Mouse (Mus musculus) megakaryocyte, adult 5-6 weeks (primary cell): ENCODE results near the gene Dctn2. TPM values are rescaled to one million over a fixed set of nuclear protein-coding genes. Genes with fewer than 3 reads are reported as not detected.

Source experiments
- ATAC-seq: 2 replicates; pipeline ENCODE4 v1.8.0; 2016; ENCODE audit warnings: mild to moderate bottlenecking, inconsistent platforms; ENCODE audit not compliant: poor library complexity, severe bottlenecking
- total RNA-seq, 2 experiments: library from RNA; stranded (forward) in 1 of 2; stranded (reverse) in 1 of 2; fragments of 153-499, 151-499 nt in 1 of 2; fragments of 221-1000, 200-1000 nt in 1 of 2; gene quantifications; 2 replicates each; pipeline versions ENCODE4 v1.2.3 to v1.2.4; 2015 to 2017

The Dctn2 gene
- total RNA-seq, 2 experiments from 2014 or later = 82.6 to 96.4 TPM

DNA sequence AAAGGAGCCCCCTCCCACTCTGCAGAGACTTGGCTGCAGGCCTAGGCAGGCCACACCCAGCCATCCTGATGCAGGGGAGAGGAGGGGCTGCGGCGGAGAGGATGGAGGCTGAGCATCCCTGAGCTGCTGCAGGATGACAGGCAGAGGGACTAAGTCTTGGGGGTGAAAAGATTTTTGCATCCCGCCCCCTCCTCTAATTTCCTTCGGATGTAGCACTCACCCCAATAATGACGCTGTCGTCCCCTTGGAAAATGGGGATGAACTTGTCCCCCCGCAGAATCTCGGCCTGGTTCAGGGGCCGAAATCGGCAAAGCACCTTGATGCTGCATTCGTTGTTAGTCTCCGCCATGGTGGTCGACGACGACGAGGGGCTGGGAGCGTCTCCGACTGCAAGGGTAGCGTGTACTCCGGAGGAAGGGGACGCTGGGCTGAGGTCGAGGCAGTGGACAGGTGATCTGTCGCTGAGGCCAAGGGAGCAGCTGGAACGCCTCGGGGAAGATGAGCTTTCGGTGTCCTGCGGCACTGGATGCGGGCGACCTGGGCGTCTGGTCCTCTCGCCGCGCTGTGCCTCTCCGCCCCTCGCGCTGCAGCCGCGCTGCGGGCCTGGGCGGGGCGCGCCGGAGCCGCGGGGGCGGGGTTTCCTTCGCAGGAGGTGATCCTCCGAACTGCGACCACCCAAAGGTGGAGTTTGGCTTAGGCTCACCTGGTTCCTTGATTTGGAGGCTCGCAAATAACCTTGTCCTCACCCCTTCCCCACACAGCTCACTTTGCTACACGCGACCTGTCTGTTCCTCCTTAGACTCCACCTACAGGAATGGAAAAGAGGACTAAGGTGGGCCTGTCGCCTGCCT is 3.4 kb upstream of the Dctn2 start, which contains the start of gene Kif5a:
Gene Kif5a (minus strand): TSS at position 801 of the 851 bp plus-strand sequence.
- peak; percentile 20 for ATAC-seq

DNA sequence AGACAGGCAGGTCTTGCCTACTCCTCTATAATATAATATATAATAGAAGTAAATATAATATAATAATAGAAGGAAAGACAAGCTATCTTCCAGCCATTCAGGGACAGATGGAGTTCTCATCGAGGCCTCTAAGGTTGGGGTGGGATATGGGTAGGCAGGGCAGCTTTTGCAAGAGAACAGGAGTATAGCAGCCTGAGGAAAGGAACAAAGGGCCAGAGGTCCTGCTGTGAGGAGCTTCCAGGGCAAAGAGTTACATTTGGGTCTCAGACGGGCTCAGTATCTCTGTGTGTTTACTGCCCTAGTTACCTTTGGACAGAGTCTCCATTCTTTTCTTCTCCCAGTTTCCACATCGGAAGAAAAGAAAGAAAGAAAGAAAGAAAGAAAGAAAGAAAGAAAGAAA is 2.5 kb upstream of the Dctn2 start:
- no peak for ATAC-seq

DNA sequence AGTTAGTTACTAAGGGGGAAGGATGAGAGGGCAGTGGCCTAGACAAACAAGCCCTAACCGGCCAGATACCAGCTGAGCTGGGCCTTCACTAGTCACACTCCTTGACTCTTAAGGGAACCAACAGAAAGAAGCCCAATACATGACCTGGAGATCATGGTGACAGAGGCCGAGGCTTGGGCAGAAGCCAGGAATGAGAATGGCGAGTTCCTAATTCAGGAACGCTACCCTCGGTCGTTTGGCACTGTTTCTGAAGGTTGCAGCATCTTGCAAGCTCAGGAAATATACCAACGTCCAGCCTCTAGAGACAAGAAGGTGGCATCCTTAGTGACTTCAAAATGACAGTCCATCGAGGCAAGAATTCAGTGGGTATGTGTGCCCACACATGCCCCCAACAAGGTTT is 1.8 kb upstream of the Dctn2 start:
- no peak for ATAC-seq

DNA sequence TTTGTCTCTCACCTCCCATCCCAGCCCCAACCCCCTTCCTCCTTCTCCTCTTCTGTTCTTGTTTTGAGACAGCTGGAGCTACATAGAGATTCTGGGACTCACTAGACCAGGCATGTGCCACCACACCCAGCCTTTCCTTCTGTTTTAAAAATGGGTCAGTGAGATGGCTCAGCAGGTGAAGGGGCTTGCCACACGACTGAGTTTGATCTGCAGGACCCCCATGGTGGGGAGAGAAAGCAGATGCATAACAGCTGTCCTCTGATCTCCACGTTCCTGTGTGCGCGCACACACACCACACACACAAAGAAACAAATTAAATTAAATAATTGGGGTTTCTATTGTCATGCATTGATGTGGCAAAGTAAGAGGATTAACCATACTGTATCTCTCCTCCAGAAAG is 1.2 kb upstream of the Dctn2 start:
- ATAC-seq = no peak

DNA sequence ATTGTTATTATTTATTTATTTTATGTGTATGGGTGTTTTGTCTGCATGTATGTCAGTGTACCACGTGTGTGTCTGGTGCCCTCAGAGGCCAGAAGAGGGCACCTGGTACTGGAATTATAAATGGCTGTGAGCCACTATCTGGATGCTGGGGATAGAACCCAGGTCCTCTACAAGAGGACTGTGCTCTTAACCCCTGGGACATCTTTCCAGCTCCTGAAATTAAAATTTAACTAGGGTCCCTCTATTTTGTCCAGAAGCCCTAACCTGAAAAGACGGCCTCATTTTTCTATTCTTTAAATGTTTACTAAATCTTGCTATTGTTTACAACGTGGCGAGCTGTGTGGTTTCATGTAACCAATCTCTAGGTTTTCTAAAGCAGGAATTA is 449 bp upstream of the Dctn2 start:
- no peak for ATAC-seq

DNA sequence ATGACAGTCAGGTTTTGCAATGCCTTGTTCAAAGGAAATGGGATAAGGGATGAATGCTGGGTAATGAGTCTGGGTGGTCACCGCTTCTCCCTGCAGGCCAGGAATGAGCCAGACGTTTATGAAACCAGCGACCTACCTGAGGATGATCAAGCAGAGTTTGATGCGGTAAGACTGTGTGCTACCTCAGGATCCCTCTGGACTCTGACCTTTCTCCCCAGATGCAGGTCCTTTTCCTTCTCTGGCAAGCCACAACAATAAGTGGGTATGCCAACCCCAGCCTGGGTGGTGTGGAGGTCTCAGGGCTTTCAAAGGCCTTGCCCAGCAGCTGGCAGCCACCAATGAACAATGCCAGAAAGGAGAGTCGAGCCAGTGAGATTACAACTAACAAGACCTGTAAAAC is 1.1 kb downstream of the Dctn2 start:
- ATAC-seq = no peak

DNA sequence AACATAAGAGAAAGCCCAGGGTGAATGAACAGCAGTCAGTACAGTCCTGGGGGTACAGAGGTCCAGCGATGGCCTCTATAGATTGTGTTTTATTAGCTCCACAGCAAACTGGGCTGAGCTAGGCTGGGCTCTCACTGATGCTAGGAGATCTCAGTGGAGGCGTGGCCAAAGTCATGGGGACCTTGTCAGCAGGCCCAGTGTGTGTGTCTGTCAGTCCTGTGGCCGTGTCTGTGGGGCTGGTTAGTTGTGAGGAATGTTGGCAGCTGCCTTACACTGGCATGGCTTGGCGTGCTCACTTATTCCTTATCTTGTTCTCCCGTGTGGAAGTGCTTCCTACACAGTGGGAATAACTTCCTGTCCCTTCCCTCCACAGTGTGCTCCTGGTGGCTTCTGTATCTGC is 2.2 kb downstream of the Dctn2 start:
- no peak for ATAC-seq

DNA sequence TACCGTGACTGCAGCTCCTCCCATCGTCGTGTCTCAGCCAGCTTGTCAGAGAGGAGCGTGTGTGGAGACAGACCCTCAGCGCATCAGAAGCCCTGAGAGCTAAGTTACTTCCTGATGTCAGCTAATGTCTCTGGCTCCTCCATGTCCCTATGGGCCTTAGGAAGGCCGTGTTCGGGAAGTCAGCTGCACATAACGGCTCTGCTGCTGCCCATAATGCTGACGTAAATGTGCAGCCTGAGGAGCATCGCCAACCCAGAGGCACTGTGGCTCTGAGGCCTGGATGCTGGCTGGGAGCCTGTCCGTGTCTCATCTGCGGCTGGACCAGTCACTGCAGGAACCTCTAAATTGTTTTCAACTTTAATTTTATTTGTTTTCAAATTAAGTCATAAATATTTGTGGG is 2.9 kb downstream of the Dctn2 start:
- ATAC-seq = no peak

DNA sequence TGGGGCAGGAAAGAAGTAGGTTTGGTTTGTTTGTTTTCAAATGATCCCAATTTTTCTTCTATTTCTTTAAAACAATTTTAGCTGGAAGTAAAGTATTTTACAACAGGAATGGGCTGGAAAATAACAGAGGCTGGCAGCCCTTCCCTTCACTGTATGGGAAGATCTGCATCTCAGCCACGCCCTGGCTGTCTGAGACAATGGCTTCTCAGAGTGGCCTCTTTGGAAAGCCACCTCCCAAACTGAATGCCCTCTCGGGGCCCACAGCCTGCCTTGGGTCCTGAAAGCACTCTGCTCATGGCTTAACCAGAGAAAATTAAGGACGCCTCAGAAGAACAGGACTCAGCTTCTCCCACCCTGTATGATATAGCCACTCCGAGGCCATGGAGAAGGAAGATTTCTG is 3.7 kb downstream of the Dctn2 start:
- ATAC-seq = no peak

DNA sequence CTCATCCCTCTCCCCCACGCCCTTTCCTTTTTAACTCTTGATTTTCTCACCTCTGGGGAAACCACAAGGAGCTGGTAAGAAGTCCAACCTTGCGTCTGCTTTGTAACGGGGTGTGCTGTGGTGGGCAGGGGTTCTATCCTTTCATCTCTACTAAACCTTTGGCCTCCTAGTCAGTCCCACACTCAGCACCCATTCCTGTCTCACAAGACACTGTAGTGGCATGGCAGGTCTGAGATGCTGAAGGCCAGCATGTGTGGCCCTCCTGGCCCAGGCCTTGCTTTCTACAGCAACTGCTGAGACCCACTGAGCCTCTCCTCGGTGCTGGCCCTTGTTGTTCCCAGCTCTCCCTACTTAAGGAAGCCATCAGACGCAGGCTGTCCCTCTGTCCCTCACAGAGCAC is 6.2 kb downstream of the Dctn2 start:
- ATAC-seq = no peak

DNA sequence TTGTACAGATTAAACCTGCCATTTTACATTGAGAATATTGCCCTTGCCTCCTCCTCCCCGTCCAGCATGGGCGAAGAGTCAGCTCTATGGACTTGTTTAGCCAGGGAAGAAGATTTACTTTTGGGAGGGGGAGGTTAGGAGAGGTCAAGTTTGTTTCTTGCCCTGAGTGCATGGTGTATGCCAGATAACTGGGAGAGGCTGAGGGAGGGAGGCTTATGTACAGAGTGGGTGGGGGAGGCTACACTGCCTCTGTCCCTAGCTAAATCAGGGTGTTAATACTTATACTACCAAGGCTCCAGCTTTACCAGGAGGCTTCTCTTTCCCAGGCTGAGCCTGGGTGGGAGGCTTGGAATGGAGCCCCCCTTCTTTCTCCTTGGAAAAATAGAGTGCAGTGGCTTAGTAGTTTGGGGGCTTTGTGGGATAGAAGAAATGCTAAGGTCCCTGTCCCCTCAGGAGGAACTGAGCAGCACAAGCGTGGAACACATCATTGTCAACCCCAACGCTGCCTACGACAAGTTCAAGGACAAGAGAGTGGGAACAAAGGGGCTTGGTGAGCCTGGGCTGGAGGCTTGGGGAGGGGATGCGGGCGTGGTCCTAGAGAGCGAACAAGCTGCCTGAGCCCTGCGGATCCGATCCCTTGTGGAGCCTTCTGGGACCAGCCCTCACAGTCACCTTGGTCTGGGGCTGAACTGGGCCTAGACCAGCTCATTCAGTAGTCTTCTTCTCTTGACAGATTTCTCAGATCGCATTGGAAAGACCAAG is 8.3 kb downstream of the Dctn2 start:
- no peak for ATAC-seq

DNA sequence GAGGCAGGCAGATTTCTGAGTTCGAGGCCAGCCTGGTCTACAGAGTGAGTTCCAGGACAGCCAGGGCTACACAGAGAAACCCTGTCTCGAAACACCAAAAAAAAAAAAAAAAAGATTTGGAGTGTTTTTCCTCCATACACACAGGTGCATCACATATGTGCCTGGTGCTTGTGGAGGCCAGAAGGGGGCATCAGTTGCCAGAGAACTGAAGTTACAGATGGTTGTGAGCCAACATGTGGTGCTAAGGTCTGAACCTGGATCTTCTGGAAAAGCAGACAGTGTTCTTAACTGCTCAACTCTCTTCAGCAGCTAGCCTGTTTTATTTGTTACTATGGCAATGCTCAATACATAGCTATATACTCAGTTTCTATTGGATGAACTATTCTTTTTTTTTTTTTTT is 13.6 kb downstream of the Dctn2 start:
- ATAC-seq = no peak

DNA sequence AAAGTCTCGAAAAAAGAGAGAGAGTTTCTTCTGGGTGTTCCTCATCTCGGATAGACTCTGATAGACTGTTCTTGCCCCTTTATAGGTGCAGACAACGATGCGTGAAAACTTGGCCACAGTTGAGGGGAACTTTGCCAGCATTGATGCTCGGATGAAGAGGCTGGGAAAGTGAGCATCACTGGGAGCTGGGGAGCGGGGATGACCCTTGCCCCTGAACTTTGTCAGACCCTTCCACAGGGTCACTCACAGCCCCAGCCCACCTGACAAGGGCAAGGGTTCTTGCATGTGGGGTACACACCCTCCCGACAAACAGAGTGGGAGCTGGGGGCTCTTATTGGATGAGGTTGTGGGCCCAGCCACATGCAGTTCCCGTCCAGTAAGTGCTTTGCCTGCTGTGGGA is 15.1 kb downstream of the Dctn2 start:
- no peak for ATAC-seq

DNA sequence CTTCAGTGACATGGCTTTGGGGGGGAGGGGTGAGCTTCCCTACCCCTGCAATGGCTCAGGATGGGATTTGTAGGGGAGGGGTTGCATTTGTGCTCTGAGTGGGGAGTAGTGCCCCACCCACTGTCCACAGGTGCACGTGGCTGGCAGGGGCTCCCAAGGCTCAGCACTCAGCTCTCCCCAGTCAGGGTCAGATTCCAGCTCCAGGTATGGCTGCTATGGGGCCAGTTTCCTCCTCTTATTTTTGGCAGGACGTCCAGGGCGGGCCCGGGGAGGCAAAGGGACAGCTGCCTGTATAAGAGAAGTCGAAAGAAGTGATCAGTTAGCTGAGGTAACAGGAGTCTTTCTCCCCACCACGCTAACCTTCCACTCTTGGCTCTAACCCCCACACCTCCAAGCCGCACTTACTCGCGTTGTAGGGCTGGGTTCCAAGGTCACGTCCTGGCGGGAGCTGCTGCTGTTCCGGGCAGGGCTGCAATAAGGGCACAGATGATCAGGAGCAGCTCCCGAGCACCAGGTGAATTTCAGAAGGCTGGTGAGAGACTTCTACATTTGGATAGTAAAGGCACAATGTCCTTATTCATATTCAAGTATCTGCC is 16.6 kb downstream of the Dctn2 start:
- no peak for ATAC-seq

DNA sequence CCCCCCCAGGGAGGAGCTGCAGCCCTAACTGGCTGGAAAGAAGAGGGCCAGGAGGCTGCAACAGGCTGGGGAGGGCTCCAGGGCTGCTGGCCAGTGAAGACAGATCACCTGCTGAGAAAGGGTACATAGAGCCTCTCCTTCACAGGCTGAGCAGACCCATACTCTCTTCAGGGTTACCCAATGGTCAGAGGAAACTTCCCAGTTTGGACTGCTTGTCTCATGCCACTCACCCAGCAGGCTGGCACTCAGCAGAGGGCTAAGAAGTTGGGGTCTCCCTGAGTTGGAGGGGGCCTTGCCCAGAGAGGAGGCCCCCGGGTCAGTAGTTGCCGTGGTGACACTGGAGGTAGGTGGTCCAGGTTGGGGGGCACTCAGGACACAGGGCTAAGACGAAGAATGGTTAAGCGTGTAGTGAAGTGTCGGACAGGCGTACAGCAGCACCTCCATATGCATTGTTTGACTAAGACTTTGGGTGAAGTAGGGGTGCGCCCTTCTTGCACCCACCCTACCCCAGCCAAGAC is 18.0 kb downstream of the Dctn2 start:
- ATAC-seq = no peak

DNA sequence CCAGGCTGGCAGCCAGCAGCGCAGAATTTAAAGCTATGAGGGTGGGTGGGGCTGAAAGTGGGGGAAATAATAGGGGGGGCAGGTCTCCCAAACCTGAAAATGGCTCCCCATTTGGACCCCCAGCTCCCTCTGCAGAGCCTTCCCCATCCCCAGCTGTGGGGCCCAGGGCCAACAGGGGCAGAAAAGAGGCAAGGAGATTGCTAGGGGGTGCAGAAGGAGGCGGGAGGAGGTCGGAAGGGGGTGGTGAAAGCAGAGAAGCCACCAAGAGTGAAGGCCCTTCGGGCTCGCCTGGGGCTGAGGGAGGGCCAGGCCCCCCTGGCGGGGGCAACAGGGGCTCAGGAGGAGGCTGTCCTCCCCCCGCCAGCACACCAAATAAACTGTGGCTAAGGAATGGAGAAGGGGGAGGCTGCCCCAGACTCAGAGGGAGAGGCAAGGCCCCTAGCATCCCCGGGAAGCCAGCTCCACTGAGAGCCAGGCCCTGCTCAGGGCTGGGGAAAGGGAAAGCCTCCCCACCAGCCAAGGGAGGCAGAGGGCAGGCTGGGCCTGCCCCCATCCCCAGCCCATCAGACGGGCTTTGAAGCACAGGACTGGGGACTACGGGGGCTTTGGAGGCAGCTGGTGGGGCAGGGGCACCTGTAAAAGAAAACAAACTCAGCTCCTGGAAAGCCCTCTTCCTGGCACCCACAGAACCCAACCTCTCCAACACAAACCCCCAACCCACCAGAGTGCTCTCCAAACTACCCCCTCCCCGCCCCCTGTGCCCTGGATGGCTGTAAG is 18.7 kb downstream of the Dctn2 start:
- no peak for ATAC-seq

DNA sequence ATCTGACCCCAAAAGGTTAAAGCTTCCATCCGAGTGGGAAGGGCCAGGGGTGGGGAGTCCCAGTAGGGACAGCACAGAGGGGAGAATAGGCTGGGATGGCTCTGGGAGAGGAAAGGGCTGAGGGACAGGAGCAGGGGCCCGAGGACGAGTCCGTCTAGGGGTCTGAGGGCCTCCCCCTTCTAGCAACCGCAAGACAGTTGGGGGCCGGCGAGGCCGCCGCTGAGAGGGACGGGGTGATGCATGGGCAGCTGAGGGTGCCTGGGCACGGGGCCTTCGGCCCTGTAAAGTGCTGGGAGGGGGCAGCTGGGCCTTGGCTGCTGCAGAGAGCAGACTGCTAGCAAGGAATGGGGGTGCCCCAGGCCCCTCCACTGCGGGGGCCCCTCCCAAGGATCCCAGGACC is 19.5 kb downstream of the Dctn2 start:
- ATAC-seq = no peak

DNA sequence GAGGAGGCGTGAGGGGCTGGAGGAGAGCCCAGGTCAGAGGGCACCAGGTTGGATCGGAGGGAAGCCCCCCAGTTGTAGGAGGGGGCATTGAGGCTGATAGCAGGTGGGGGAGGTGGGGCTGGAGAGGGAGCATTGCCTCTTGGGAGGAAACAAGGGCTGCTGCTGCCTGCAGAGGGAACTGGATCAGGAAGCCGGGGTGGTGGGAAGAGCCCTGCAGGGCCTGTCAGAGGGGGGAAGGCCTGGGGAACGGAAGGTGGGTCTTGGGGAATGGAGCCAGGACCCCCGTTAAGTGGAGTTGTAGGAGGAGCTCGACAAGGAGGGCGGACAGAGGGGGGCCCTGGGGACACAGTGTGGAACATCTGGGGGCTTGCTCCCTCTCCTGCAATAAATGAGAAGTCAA is 20.0 kb downstream of the Dctn2 start:
- ATAC-seq = no peak

DNA sequence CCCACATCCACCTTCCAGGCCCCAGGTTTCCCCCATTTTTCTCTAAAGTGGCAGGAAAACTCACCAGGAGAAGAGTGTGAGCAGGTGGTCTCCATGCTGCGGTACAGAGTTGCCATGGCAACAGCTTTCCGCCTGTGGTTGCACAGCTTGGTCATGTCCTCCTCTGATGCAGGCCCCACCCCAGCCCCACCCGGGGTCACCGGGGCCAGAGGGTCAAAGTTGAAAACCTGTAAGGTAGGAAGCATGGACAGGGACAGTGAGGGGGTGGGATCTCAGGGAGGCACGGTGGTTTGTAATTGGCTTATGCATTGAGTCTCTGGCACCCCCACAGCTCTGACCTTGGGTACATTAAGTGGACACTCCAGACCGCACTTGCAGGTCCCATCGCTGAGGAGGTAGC is 20.6 kb downstream of the Dctn2 start:
- no peak for ATAC-seq

DNA sequence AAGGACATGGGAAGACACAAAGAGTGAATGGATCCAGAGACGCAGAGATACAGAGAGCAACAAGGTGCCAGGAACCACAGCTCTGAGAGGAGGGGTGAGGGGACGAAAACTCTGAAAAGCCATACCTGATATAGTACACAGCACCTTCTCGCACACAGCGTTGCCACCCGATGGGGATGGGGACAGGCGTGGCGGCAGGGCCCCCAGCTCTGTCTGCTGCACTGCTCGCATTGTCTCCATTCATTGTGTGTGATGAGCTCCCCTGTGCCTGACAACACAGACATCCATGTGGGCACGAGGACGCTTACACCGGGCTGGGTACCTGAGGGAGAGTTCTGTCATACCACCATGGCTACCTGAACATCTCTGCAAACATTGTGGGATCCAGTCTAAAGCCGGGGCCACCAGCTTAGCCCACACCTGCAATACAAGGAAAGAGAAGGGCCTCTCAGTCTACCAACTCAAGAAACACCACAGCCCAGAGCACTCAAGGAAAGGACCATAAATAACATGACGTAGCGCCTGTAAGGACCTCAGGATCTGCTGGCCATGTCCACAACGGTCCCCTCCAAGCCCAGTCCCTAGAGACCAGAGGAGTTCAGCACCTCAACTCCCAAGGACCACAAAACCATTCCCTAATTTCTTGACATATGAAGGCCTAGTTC is 21.2 kb downstream of the Dctn2 start:
- ATAC-seq = no peak
